Mouse (Mus musculus): Measurements from ENCODE around the gene Sdr16c6.

Sdr16c6 gene

DNA sequence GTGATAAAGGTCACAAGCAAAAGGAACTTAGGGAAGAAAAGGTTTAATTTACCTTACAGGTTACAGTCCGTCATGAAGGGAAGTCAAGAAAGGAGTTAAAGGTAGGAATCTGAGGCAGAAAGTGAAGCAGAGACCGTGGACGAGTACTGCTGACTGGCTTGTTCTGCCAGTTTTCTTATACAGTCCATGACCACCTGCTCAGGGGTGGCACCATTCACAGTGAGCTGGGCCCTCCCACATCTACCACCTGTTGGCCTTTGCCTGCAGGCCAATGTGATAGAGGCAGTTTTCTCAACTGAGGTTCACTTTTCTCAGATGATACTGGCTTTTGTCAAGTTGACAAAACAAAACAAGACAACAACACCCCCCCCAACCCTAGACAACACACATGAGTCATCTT lies at the start of gene Sdr16c6:
Gene Sdr16c6 (minus strand): TSS at position 151 of the 400 bp plus-strand sequence.
- DNase-seq: no peak

DNA sequence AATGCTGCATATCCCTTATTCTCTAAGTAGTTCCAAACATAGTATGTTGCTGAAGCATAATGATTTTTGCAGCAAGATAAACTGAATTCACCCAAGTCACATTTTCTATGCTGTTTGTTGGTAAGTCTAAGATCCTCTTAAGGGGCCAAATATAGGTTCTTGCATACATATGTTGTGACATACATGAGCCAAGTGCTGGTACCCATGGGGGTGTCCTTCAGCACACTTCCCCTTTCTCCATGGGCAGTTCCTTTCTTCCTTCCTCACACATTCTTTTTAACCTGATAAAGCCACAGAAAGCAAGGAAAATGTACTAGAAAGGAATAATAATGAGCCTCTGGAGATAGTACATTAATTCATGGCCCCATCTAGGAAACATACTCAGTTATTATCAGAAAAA lies 2.9 kb upstream of the Sdr16c6 start:
- no peak for DNase-seq

DNA sequence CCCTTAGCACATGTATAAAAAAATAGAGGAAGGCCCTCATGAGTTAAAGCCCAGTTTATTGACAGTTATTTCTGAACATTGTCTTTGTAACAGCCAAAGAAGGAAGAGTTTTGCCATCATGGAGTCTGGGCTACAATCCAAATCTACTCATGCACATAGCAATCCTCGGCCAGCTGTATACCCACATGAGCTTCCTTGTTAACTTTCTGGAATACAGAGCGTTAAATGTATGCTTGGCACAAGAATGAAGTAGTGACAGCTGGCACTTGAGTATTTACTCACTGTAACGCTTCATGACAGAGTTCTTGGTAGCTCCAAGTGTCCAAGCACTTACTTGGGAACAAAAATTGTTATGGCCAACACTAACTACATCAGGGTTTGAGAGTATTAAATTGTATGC lies 1.8 kb upstream of the Sdr16c6 start:
- DNase-seq: peak; percentile 11 to 20

DNA sequence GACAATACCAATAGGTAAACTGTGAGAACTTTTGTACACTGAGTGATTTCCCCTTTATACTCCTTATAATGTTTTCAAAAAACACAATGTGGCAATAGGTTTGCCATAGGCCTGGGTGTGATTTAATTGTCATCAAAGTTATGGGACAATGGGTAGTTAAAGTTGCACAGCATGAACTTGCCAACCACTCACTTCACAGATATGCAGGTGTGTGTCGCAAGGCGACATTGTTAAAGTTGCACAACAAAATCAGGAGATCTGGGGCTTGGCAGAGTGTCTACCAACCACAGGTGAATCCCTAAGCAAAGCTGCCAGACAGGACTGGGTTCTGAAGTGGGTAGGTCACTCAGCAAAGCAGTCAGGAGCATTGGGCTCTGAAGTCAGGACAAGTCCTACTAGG lies 1.3 kb downstream of the Sdr16c6 start:
- no peak for DNase-seq
